Mouse (Mus musculus) G1E (cell line): Measurements from ENCODE around the gene Nmnat3. TPM values are rescaled to one million over a fixed set of nuclear protein-coding genes. Genes with fewer than 3 reads are reported as not detected.

ENCODE experiments used
- ATAC-seq: 2 replicates; pipeline ENCODE4 v1.8.0; 2016; ENCODE audit warnings: mild to moderate bottlenecking; ENCODE audit not compliant: insufficient number of reproducible peaks, poor library complexity, low FRiP score, severe bottlenecking; ENCODE audit errors: extremely low read depth
- DNase-seq: peaks from one replicate; pipeline ENCODE4 v3.0.0; 2012; ENCODE audit warnings: low spot score
- H3K27me3 ChIP-seq: 2 replicates; pipeline ENCODE4 v1.6.1; 2012; ENCODE audit warnings: mild to moderate bottlenecking, low read length, inconsistent platforms; ENCODE audit not compliant: insufficient read depth
- H3K36me3 ChIP-seq: replicated peaks from 2 replicates; pipeline ENCODE3; 2012; ENCODE audit warnings: mild to moderate bottlenecking, inconsistent platforms
- H3K4me1 ChIP-seq: 2 replicates; pipeline ENCODE4 v1.6.1; 2012; ENCODE audit warnings: low read depth, low read length, inconsistent platforms, mixed read lengths; ENCODE audit not compliant: insufficient read depth
- H3K4me3 ChIP-seq: 2 replicates; pipeline ENCODE4 v1.5.1; 2012; ENCODE audit warnings: low read depth, mild to moderate bottlenecking, inconsistent platforms, low read length, moderate library complexity, mixed read lengths
- H3K9me3 ChIP-seq: replicated peaks from 2 replicates; pipeline ENCODE4 v1.6.1; 2012; ENCODE audit warnings: inconsistent platforms
- CTCF ChIP-seq: IDR thresholded peaks from 2 replicates; pipeline ENCODE4 v1.5.1; 2012; ENCODE audit warnings: low read depth, low read length, inconsistent platforms, mixed read lengths
- GATA1 ChIP-seq: IDR thresholded peaks from 2 replicates; pipeline ENCODE4 v1.6.1; 2012; ENCODE audit warnings: borderline replicate concordance, low read length, inconsistent platforms, mixed read lengths
- GATA2 ChIP-seq: IDR thresholded peaks from 2 replicates; pipeline ENCODE4 v1.6.1; 2012; ENCODE audit warnings: low read depth, low read length, inconsistent platforms, borderline replicate concordance
- POLR2AphosphoS5 ChIP-seq: IDR thresholded peaks from 2 replicates; pipeline ENCODE4 v1.6.1; 2012; ENCODE audit warnings: low read depth, low read length, inconsistent platforms; ENCODE audit not compliant: insufficient replicate concordance
- TAL1 ChIP-seq: conservative IDR thresholded peaks from 2 replicates; pipeline ENCODE4 v1.6.1; 2012; ENCODE audit warnings: low read depth, low read length, inconsistent platforms, mixed read lengths
- polyA plus RNA-seq: library from polyadenylated mRNA; stranded (reverse); fragments of >175 nt; gene quantifications from 2 replicates; pipeline ENCODE4 v1.2.3, GENCODE M21; 2012
- total RNA-seq, 2 experiments: library from RNA; stranded (forward) in 1 of 2; stranded (reverse) in 1 of 2; fragments of 200-1000 nt in 1 of 2; fragments of >200 nt in 1 of 2; fragmentation: Nextera tagmentation in 1 of 2; gene quantifications; 2 replicates each; pipeline ENCODE4 v1.2.3; 2014 to 2017

Gene Nmnat3
- total and polyA plus RNA-seq, 3 experiments: 7.1 to 38.3 (median 10.8) TPM

DNA sequence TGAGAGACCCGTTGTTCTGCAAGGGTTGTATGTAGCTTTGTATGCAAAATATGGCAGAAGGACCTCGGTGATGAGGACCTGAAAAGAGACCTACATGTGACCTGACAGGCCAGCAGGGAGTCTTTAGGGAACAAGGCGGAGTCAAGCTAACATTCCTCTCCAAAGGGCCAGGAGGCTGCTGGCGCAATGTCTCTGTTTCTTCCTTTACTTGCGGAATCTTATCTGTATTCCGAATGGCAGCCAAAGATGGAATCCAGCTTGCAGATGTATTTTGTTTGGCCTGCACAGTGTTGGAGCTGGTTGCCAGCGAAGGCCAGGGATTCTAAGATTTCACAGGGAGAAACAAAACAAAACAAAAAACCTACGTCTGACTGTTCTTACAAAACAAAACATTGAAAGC lies 141.5 kb downstream of the Nmnat3 start:
- no peaks in the 10 kb centered on the region for H3K4me1 ChIP-seq
- H3K4me3 ChIP-seq: no peak overlapping the region
- no peaks in the 10 kb centered on the region for H3K9me3 ChIP-seq
- TF ChIP-seq GATA2: no peak
- no peak for TF ChIP-seq TAL1
- TF ChIP-seq POLR2AphosphoS5: no peak
- TF ChIP-seq GATA1: no peak
- TF ChIP-seq CTCF: no peak
- peaks cover 52% of the 10 kb centered on the region for H3K27me3 ChIP-seq
- H3K36me3 ChIP-seq: no peaks in the 10 kb centered on the region
- no peak for DNase-seq
- no peak for ATAC-seq

DNA sequence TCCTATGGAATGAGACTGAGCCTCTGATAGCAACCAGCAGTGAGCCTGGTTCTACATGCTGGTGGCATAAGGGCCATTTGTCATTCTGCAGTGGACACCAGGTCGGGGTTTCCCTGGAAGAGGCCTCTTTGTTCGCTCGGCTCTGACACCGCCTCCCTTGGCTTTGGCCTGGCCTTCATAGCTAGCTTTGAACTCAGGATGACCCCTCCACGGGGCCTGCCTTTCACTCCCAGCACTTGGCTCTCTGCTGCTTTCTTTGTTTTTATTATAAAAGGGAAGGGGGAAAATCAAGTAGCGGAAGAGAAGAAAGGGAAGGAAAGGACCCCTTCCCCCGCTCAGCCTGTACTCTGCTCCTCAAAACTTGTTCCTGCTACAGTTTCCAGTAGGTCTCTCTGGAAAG lies 142.6 kb downstream of the Nmnat3 start:
- Histone ChIP-seq H3K27me3 (peaks cover 54% of the 10 kb centered on the region), H3K4me3 (no peak overlapping the region), H3K4me1 (no peaks in the 10 kb centered on the region), H3K9me3 (no peaks in the 10 kb centered on the region), H3K36me3 (no peaks in the 10 kb centered on the region)
- ATAC-seq (no peak), DNase-seq (no peak)
- TF ChIP-seq CTCF (no peak), GATA2 (no peak)

DNA sequence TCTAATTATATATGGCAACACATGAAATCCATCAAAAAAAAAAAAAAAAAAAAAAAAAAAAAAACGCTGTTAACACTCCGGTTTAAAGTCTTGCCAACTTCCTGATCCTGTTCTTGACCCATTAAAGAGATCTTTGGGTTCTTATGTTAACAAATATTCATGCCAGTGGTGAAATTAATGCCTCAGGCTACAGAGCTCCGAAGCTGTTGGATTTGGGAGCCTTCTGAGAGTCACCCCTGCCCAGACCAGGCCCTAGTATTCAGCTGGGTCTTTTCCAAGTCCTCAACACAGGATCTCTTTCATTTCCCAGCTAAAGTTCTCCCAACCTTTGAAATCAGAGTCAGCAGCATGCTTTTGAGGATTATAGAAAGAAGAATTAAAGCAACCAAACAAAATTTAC lies 143.3 kb downstream of the Nmnat3 start:
- H3K36me3 ChIP-seq: no peaks in the 10 kb centered on the region
- no peak overlapping the region for H3K4me3 ChIP-seq
- DNase-seq (no peak), ATAC-seq (no peak)
- H3K4me1 ChIP-seq: no peaks in the 10 kb centered on the region
- peaks cover 51% of the 10 kb centered on the region for H3K27me3 ChIP-seq
- TF ChIP-seq TAL1: no peak
- no peak for TF ChIP-seq GATA2
- no peak for TF ChIP-seq GATA1
- TF ChIP-seq CTCF: no peak
- no peak for TF ChIP-seq POLR2AphosphoS5
- no peaks in the 10 kb centered on the region for H3K9me3 ChIP-seq

DNA sequence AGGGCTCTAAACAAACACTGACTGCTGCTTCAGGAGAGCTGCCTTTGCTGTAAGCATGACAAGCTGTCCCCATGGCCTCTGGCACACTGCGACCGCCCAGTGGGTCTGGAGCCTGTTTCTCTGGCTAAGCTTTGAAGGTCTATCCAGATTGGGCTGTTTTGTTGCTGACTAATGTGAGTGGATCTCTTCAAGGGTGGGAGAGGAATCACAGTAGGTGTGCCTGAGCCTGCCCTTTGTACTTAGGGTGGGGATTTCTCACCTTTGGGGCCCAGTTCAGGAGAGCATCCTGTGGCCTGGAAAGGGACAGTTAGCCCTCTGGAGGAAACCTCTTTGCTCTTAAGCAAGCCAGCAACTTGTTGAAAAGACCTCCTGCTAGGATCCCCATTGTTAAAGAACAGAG lies 145.8 kb downstream of the Nmnat3 start:
- DNase-seq (no peak), ATAC-seq (no peak)
- H3K9me3 ChIP-seq: no peaks in the 10 kb centered on the region
- H3K27me3 ChIP-seq: peaks cover 55% of the 10 kb centered on the region
- TF ChIP-seq GATA1: no peak
- no peak for TF ChIP-seq POLR2AphosphoS5
- no peak for TF ChIP-seq CTCF
- no peak for TF ChIP-seq GATA2
- TF ChIP-seq TAL1: no peak
- no peaks in the 10 kb centered on the region for H3K36me3 ChIP-seq
- H3K4me3 ChIP-seq: no peak overlapping the region
- no peaks in the 10 kb centered on the region for H3K4me1 ChIP-seq

DNA sequence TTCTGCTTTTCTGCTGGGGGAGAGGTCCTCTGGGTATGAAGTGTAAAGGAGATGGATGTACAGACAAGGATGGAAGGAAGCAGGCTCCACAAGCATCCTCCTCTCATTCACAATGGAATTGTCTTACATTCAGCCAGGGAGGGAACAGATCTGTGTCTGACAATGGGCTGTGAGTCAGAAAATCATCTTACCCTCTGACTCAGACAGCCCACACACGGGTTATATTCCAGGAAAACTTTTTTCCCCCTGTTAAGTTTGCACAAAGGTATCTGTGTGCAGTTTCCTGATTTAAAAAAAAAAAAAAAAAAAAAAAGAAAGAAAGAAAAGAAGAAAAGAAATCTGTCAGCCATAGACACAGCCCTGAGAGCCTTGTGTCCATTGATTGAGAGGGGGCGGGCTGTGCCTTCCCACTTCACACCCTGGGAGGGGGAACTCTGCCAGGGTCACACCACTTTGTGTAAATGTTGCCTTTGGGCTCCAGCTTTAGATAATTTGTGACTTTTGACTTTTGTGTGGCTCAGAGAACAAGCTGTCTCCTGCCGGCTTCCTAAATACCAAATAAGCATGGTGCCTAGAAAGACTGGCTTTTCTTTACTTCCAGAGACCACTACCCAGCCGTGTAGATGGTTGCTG lies 146.8 kb downstream of the Nmnat3 start:
- H3K36me3 ChIP-seq: no peaks in the 10 kb centered on the region
- DNase-seq: no peak
- no peak overlapping the region for H3K4me3 ChIP-seq
- H3K9me3 ChIP-seq: no peaks in the 10 kb centered on the region
- ATAC-seq: no peak
- no peak for TF ChIP-seq POLR2AphosphoS5
- TF ChIP-seq GATA1: no peak
- no peak for TF ChIP-seq CTCF
- TF ChIP-seq TAL1: no peak
- TF ChIP-seq GATA2: no peak
- H3K4me1 ChIP-seq: no peaks in the 10 kb centered on the region
- peaks cover 54% of the 10 kb centered on the region for H3K27me3 ChIP-seq

DNA sequence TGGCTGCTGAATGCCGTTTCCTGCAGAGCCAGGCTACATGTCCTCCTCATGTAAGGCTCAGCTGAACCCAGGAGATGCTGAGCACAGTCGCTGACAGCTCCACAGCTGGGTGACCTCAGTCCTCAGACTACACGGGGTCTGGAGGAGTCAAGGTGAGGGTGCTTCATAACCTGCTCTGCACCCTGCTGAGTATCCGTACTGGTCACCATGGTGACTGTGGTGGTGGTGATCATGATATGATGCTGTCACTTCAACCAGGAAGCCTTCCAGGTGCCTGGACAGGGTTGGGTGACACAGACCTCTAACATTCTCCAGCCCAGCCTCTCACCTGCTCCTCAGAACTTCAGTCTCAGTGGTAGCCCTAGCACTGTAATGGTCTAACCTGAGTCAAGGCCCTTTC lies 150.6 kb downstream of the Nmnat3 start:
- Histone ChIP-seq H3K27me3 (peaks cover 55% of the 10 kb centered on the region), H3K9me3 (no peaks in the 10 kb centered on the region), H3K4me1 (peaks cover 12% of the 10 kb centered on the region), H3K36me3 (no peaks in the 10 kb centered on the region), H3K4me3 (no peak overlapping the region)
- TF ChIP-seq TAL1: no peak
- no peak for TF ChIP-seq GATA1
- no peak for TF ChIP-seq GATA2
- no peak for TF ChIP-seq POLR2AphosphoS5
- no peak for TF ChIP-seq CTCF
- ATAC-seq: no peak
- no peak for DNase-seq

DNA sequence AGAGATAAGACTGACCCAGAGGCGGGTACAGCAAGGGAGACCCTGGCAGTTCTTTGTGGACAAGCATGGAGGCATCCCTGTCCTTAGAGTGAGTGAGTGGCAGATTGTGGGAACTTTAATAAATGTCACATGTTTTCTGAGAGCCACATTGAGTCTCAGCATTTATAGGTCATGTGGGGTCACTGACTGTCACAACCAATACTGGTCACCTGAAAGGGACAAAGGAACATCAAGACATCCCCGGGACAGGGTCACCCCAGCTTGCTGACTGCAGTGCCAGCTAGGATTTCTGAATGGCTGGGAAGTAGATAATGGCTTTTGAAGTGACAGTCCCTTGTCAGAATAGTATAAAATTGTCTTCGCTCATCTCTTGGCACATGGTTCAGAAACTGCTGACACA lies 151.9 kb downstream of the Nmnat3 start:
- TF ChIP-seq GATA1 (no peak), POLR2AphosphoS5 (no peak), GATA2 (no peak), CTCF (no peak), TAL1 (no peak)
- Histone ChIP-seq H3K4me1 (peaks cover 17% of the 10 kb centered on the region), H3K4me3 (no peak overlapping the region), H3K27me3 (peaks cover 52% of the 10 kb centered on the region), H3K9me3 (no peaks in the 10 kb centered on the region), H3K36me3 (no peaks in the 10 kb centered on the region)
- DNase-seq (no peak), ATAC-seq (no peak)
